ENCODE assay signal across 23 mouse cellular contexts in the genomic region with DNA sequence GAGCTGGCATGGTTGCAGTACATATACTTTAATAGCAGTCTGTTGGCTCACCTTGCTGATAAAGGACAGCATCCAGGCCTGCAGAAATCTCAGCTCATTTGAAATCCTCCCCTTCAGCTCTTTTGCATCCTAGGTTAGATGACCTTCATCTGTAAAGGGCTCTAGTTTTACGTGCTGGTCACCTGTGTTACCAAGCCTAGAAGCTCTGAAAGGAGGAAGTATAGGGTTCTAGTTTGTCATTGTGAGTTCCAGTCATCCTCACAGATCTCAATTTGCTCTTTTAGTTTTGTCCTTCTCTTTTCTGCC. TPM values are rescaled to one million over a fixed set of nuclear protein-coding genes. Genes with fewer than 3 reads are reported as not detected.
DNase-seq lines count a peak whose midpoint lies in the region; ATAC-seq and TF ChIP-seq lines count a peak whose summit lies in the region.
"Had no signal": no experiment of that assay in that cellular context is flagged by ENCODE, and none has a peak within 500 bp of the region (broad histone marks: within the 10 kb centered on the region; RNA-seq: fewer than 3 reads in every experiment).

No protein-coding gene starts in this region.

- H3K36me3 ChIP-seq in embryonic facial prominence, embryonic 12.5 days, result no peaks in the 10 kb centered on the region
- peaks cover 4% of the 10 kb centered on the region; the same call in 1 of the 2 replicates for H3K36me3 ChIP-seq in embryonic facial prominence, embryonic 10.5 days (replicated peaks)
- H3K36me3 ChIP-seq in neural tube, embryonic 11.5 days (ENCODE audit: control insufficient read depth, insufficient read depth, low read length), result no peaks in the 10 kb centered on the region
- H3K36me3 ChIP-seq in hindbrain, postnatal 0 days (ENCODE audit: insufficient read depth, low read length), result no peaks in the 10 kb centered on the region
- no peaks in the 10 kb centered on the region for H3K36me3 ChIP-seq in neural tube, embryonic 15.5 days
- H3K36me3 ChIP-seq: heart, embryonic 15.5 days had no signal

- no peak overlapping the region for H3K9ac ChIP-seq in embryonic facial prominence, embryonic 12.5 days
- H3K9ac ChIP-seq in neural tube, embryonic 11.5 days (ENCODE audit: low read length), result no peak overlapping the region
- no peak overlapping the region for H3K9ac ChIP-seq in hindbrain, postnatal 0 days (replicated peaks; ENCODE audit: low read length)
- no peak overlapping the region for H3K9ac ChIP-seq in neural tube, embryonic 15.5 days (replicated peaks)
- H3K9ac ChIP-seq: heart, embryonic 15.5 days; liver, embryonic 12.5 days; lung, embryonic 14.5 days had no signal

- H3K9me3 ChIP-seq in embryonic facial prominence, embryonic 12.5 days, result no peaks in the 10 kb centered on the region
- 0 out of 2 replicates have a peak, but pooled peaks cover 2% of the 10 kb centered on the region for H3K9me3 ChIP-seq in embryonic facial prominence, embryonic 10.5 days
- no peaks in the 10 kb centered on the region for H3K9me3 ChIP-seq in neural tube, embryonic 11.5 days (ENCODE audit: control insufficient read depth, low read length)
- H3K9me3 ChIP-seq in hindbrain, postnatal 0 days (ENCODE audit: low read length), result no peaks in the 10 kb centered on the region
- no peaks in the 10 kb centered on the region for H3K9me3 ChIP-seq in neural tube, embryonic 15.5 days (replicated peaks)
- H3K9me3 ChIP-seq: heart, embryonic 15.5 days; liver, embryonic 12.5 days had no signal

- peaks cover 16% of the 10 kb centered on the region; the same call in 1 of the 2 replicates for H3K4me1 ChIP-seq in embryonic facial prominence, embryonic 12.5 days
- peaks cover 27% of the 10 kb centered on the region for H3K4me1 ChIP-seq in embryonic facial prominence, embryonic 10.5 days
- H3K4me1 ChIP-seq in neural tube, embryonic 11.5 days (ENCODE audit: control insufficient read depth, insufficient read depth, low read length), result peaks cover 9% of the 10 kb centered on the region; the same call in 1 of the 2 replicates
- no peaks in the 10 kb centered on the region for H3K4me1 ChIP-seq in hindbrain, postnatal 0 days (ENCODE audit: insufficient read depth, low read length)
- peaks cover 13% of the 10 kb centered on the region; the same call in 1 of the 2 replicates for H3K4me1 ChIP-seq in neural tube, embryonic 15.5 days
- H3K4me1 ChIP-seq: heart, embryonic 15.5 days; liver, embryonic 12.5 days had no signal

- 88% methylated on average over 1 of the region's 1 CpGs for WGBS in embryonic facial prominence, embryonic 12.5 days
- 89% methylated on average over 1 of the region's 1 CpGs for WGBS in embryonic facial prominence, embryonic 10.5 days
- WGBS in neural tube, embryonic 11.5 days, result 90% methylated on average over 1 of the region's 1 CpGs
- WGBS in hindbrain, postnatal 0 days, result 86% methylated on average over 1 of the region's 1 CpGs
- 87% methylated on average over 1 of the region's 1 CpGs for WGBS in neural tube, embryonic 15.5 days

- no peaks in the 10 kb centered on the region for H3K27me3 ChIP-seq in embryonic facial prominence, embryonic 12.5 days
- H3K27me3 ChIP-seq in embryonic facial prominence, embryonic 10.5 days (replicated peaks; ENCODE audit: low read depth, poor library complexity, severe bottlenecking), result no peaks in the 10 kb centered on the region
- no peaks in the 10 kb centered on the region for H3K27me3 ChIP-seq in neural tube, embryonic 11.5 days (ENCODE audit: control insufficient read depth, insufficient read depth, low read length)
- no peaks in the 10 kb centered on the region for H3K27me3 ChIP-seq in hindbrain, postnatal 0 days (ENCODE audit: insufficient read depth, low read length)
- H3K27me3 ChIP-seq in neural tube, embryonic 15.5 days (replicated peaks), result no peaks in the 10 kb centered on the region
- H3K27me3 ChIP-seq: heart, embryonic 15.5 days; liver, embryonic 12.5 days had no signal

- TF ChIP-seq CTCF in hindbrain, postnatal 0 days (IDR thresholded peaks at IDR 0.05; ENCODE audit: low read depth), result no peak

- H3K4me2 ChIP-seq in embryonic facial prominence, embryonic 12.5 days (replicated peaks), result no peak overlapping the region
- no peak overlapping the region for H3K4me2 ChIP-seq in neural tube, embryonic 11.5 days (ENCODE audit: low read depth)
- H3K4me2 ChIP-seq in hindbrain, postnatal 0 days (ENCODE audit: low read depth, low read length), result no peak overlapping the region
- no peak overlapping the region for H3K4me2 ChIP-seq in neural tube, embryonic 15.5 days
- H3K4me2 ChIP-seq: heart, embryonic 15.5 days; liver, embryonic 12.5 days; lung, embryonic 14.5 days had no signal

- ATAC-seq in embryonic facial prominence, embryonic 12.5 days (ENCODE audit: insufficient number of reproducible peaks, insufficient read depth, low FRiP score, low TSS enrichment), result no peak
- ATAC-seq in neural tube, embryonic 11.5 days (ENCODE audit: insufficient read depth, low FRiP score, low TSS enrichment), result no peak
- no peak for ATAC-seq in hindbrain, postnatal 0 days
- ATAC-seq in neural tube, embryonic 15.5 days (ENCODE audit: low FRiP score), result no peak
- ATAC-seq in activated CD4-positive, CD25-positive, alpha-beta regulatory T cell, adult 4 months, result no peak
- ATAC-seq: liver, embryonic 12.5 days had no signal

- 0 out of 2 replicates have a peak overlapping the region, but pooled peaks have one; percentile 2 for H3K27ac ChIP-seq in embryonic facial prominence, embryonic 12.5 days
- H3K27ac ChIP-seq in embryonic facial prominence, embryonic 10.5 days (replicated peaks), result no peak overlapping the region
- peak overlapping the region; percentile 67; the same call in 1 of the 2 replicates for H3K27ac ChIP-seq in neural tube, embryonic 11.5 days (ENCODE audit: low read depth, low read length)
- H3K27ac ChIP-seq in hindbrain, postnatal 0 days, result peak overlapping the region; percentile 68
- peak overlapping the region; percentile 29 for H3K27ac ChIP-seq in neural tube, embryonic 15.5 days (replicated peaks)
- H3K27ac ChIP-seq: heart, embryonic 15.5 days; liver, embryonic 12.5 days had no signal

- no peak overlapping the region for H3K4me3 ChIP-seq in embryonic facial prominence, embryonic 12.5 days
- H3K4me3 ChIP-seq in embryonic facial prominence, embryonic 10.5 days, result no peak overlapping the region
- no peak overlapping the region for H3K4me3 ChIP-seq in neural tube, embryonic 11.5 days (ENCODE audit: low read depth, low read length)
- no peak overlapping the region for H3K4me3 ChIP-seq in hindbrain, postnatal 0 days (ENCODE audit: low read length)
- no peak overlapping the region for H3K4me3 ChIP-seq in neural tube, embryonic 15.5 days (replicated peaks)
- H3K4me3 ChIP-seq: heart, embryonic 15.5 days; liver, embryonic 12.5 days had no signal

- no peak for DNase-seq in embryonic facial prominence, embryonic 10.5 days (ENCODE audit: low spot score)
- DNase-seq in neural tube, embryonic 11.5 days (ENCODE audit: low spot score), result no peak
- DNase-seq in neural tube, embryonic 10.5 days (ENCODE audit: extremely low spot score, low spot score), result no peak
- no peak for DNase-seq in hindbrain, postnatal 0 days (ENCODE audit: low spot score)
- DNase-seq in urinary bladder, postnatal 4 days (ENCODE audit: low spot score in 2 of 2), result no peak
- DNase-seq: adrenal gland, adult 8-10 months; cerebellum, adult 11 months; cerebellum, postnatal 14 days; kidney, adult 18-20 months; kidney, postnatal 14 days; lung, embryonic 14.5 days; lung, postnatal 4 days; retina, postnatal 1 day; thymus, adult 18-20 months had no signal

RNA-seq across cellular contexts. Expression of a gene that starts 6.4 kb away (rescaled TPM):
- 53.4 and 53.5 TPM in 2 replicates for polyA plus RNA-seq in embryonic facial prominence, embryonic 12.5 days (2016; fragmentation: Nextera tagmentation; extraction: Ambion mirVana)
- 55.4 and 61.4 TPM in 2 replicates for polyA plus RNA-seq in embryonic facial prominence, embryonic 10.5 days (2016; fragmentation: Nextera tagmentation; extraction: Ambion mirVana)
- 57.2 and 62.9 TPM in 2 replicates for polyA plus RNA-seq in neural tube, embryonic 11.5 days (2014; fragmentation: Nextera tagmentation; extraction: Ambion mirVana)
- total RNA-seq in hindbrain, postnatal 0 days (2014; rRNA removed), result 29.2 and 40.7 TPM in 2 replicates
- 68.6 and 71.6 TPM in 2 replicates for polyA plus RNA-seq in hindbrain, postnatal 0 days (2015; fragmentation: Nextera tagmentation; extraction: Ambion mirVana)
- 62.8 and 71.6 TPM in 2 replicates for polyA plus RNA-seq in neural tube, embryonic 15.5 days (2015; fragmentation: Nextera tagmentation; extraction: Ambion mirVana)
- 10 to 100 TPM; 15.5 to 25.6 TPM for polyA plus RNA-seq in activated CD4-positive, CD25-positive, alpha-beta regulatory T cell, adult 4 months (2017; shearing (Covaris generic))

RNA-seq across cellular contexts. Expression of a gene that starts 6.7 kb away (rescaled TPM):
- 10.9 and 11.7 TPM in 2 replicates for polyA plus RNA-seq in embryonic facial prominence, embryonic 12.5 days (2016; fragmentation: Nextera tagmentation; extraction: Ambion mirVana)
- 13.7 and 15.1 TPM in 2 replicates for polyA plus RNA-seq in embryonic facial prominence, embryonic 10.5 days (2016; fragmentation: Nextera tagmentation; extraction: Ambion mirVana)
- 8.5 and 9.2 TPM in 2 replicates for polyA plus RNA-seq in neural tube, embryonic 11.5 days (2014; fragmentation: Nextera tagmentation; extraction: Ambion mirVana)
- 4.2 and 4.8 TPM in 2 replicates for total RNA-seq in hindbrain, postnatal 0 days (2014; rRNA removed)
- 2.3 and 2.7 TPM in 2 replicates for polyA plus RNA-seq in hindbrain, postnatal 0 days (2015; fragmentation: Nextera tagmentation; extraction: Ambion mirVana)
- 2.4 and 3.0 TPM in 2 replicates for polyA plus RNA-seq in neural tube, embryonic 15.5 days (2015; fragmentation: Nextera tagmentation; extraction: Ambion mirVana)
- polyA plus RNA-seq in activated CD4-positive, CD25-positive, alpha-beta regulatory T cell, adult 4 months (2017; shearing (Covaris generic)), result 1 to 10 TPM; 2.2 to 2.5 TPM

RNA-seq across cellular contexts. Expression of a gene that starts 31.5 kb away (rescaled TPM):
- 8.5 and 9.5 TPM in 2 replicates for polyA plus RNA-seq in embryonic facial prominence, embryonic 12.5 days (2016; fragmentation: Nextera tagmentation; extraction: Ambion mirVana)
- 5.7 and 8.9 TPM in 2 replicates for polyA plus RNA-seq in embryonic facial prominence, embryonic 10.5 days (2016; fragmentation: Nextera tagmentation; extraction: Ambion mirVana)
- polyA plus RNA-seq in neural tube, embryonic 11.5 days (2014; fragmentation: Nextera tagmentation; extraction: Ambion mirVana), result 7.1 and 9.6 TPM in 2 replicates
- total RNA-seq in hindbrain, postnatal 0 days (2014; rRNA removed), result 62.4 and 69.9 TPM in 2 replicates
- 22.0 and 22.9 TPM in 2 replicates for polyA plus RNA-seq in hindbrain, postnatal 0 days (2015; fragmentation: Nextera tagmentation; extraction: Ambion mirVana)
- 7.8 and 8.3 TPM in 2 replicates for polyA plus RNA-seq in neural tube, embryonic 15.5 days (2015; fragmentation: Nextera tagmentation; extraction: Ambion mirVana)
- not detected for polyA plus RNA-seq in activated CD4-positive, CD25-positive, alpha-beta regulatory T cell, adult 4 months (2017; shearing (Covaris generic))
- total RNA-seq: neutrophil, adult 5-6 weeks had no signal

RNA-seq across cellular contexts. Expression of a gene that starts 45.8 kb away (rescaled TPM):
- polyA plus RNA-seq in embryonic facial prominence, embryonic 12.5 days (2016; fragmentation: Nextera tagmentation; extraction: Ambion mirVana), result 2.8 and 3.7 TPM in 2 replicates
- polyA plus RNA-seq in embryonic facial prominence, embryonic 10.5 days (2016; fragmentation: Nextera tagmentation; extraction: Ambion mirVana), result 5.3 and 6.1 TPM in 2 replicates
- 2.5 and 3.4 TPM in 2 replicates for polyA plus RNA-seq in neural tube, embryonic 11.5 days (2014; fragmentation: Nextera tagmentation; extraction: Ambion mirVana)
- 2.3 and 9.9 TPM in 2 replicates for total RNA-seq in hindbrain, postnatal 0 days (2014; rRNA removed)
- 19.9 and 21.4 TPM in 2 replicates for polyA plus RNA-seq in hindbrain, postnatal 0 days (2015; fragmentation: Nextera tagmentation; extraction: Ambion mirVana)
- polyA plus RNA-seq in neural tube, embryonic 15.5 days (2015; fragmentation: Nextera tagmentation; extraction: Ambion mirVana), result 8.6 and 10.1 TPM in 2 replicates
- not detected for polyA plus RNA-seq in activated CD4-positive, CD25-positive, alpha-beta regulatory T cell, adult 4 months (2017; shearing (Covaris generic))
- total RNA-seq: gastrocnemius, adult 18-20 months; hematopoietic stem cell, adult 5-6 weeks; MEL; neutrophil, adult 5-6 weeks had no signal
- polyA plus RNA-seq: liver, embryonic 12.5 days had no signal
